Mouse (Mus musculus): ENCODE results near the gene Slc3a2. TPM values are rescaled to one million over a fixed set of nuclear protein-coding genes. Genes with fewer than 3 reads are reported as not detected.

Gene Slc3a2
- polyA plus RNA-seq, 1 experiment from 2014 or later: 135 TPM

GRCm38 (mm10) chr19:8706930-8707329 is 16.2 kb downstream of the Slc3a2 start:
- Histone ChIP-seq H3K9me3 (ENCODE audit: control insufficient read depth, low read length) (no peaks in the 10 kb centered on the region), H3K4me1 (ENCODE audit: control insufficient read depth, insufficient read depth, low read length) (peaks cover 6% of the 10 kb centered on the region), H3K4me2 (ENCODE audit: low read depth) (no peak overlapping the region), H3K36me3 (ENCODE audit: control insufficient read depth, insufficient read depth, low read length) (peaks cover 20% of the 10 kb centered on the region), H3K4me3 (ENCODE audit: low read depth, low read length) (no peak overlapping the region), H3K27ac (ENCODE audit: low read depth, low read length) (no peak overlapping the region), H3K27me3 (ENCODE audit: control insufficient read depth, insufficient read depth, low read length) (no peaks in the 10 kb centered on the region), H3K9ac (ENCODE audit: low read length) (no peak overlapping the region)
- 98% methylated on average over 7 of the region's 7 CpGs for WGBS
- ATAC-seq (ENCODE audit: insufficient read depth, low FRiP score, low TSS enrichment) (no peak), DNase-seq (ENCODE audit: low spot score) (no peak)

GRCm38 (mm10) chr19:8706132-8706667 is 17.0 kb downstream of the Slc3a2 start:
- Histone ChIP-seq H3K9ac (ENCODE audit: low read length) (no peak overlapping the region), H3K4me2 (ENCODE audit: low read depth) (no peak overlapping the region), H3K27me3 (ENCODE audit: control insufficient read depth, insufficient read depth, low read length) (no peaks in the 10 kb centered on the region), H3K4me1 (ENCODE audit: control insufficient read depth, insufficient read depth, low read length) (no peaks in the 10 kb centered on the region; the same call in 1 of the 2 replicates), H3K36me3 (ENCODE audit: control insufficient read depth, insufficient read depth, low read length) (peaks cover 18% of the 10 kb centered on the region), H3K27ac (ENCODE audit: low read depth, low read length) (no peak overlapping the region), H3K9me3 (ENCODE audit: control insufficient read depth, low read length) (no peaks in the 10 kb centered on the region), H3K4me3 (ENCODE audit: low read depth, low read length) (no peak overlapping the region)
- ATAC-seq (ENCODE audit: insufficient read depth, low FRiP score, low TSS enrichment) (no peak), DNase-seq (ENCODE audit: low spot score) (no peak)
- 84% methylated on average over 7 of the region's 7 CpGs for WGBS

- no peak overlapping the region for H3K4me3 ChIP-seq (ENCODE audit: low read depth, low read length)
- H3K4me1 ChIP-seq (ENCODE audit: control insufficient read depth, insufficient read depth, low read length): no peaks in the 10 kb centered on the region
- DNase-seq (ENCODE audit: low spot score) (no peak), ATAC-seq (ENCODE audit: insufficient read depth, low FRiP score, low TSS enrichment) (no peak)
- no peak overlapping the region for H3K9ac ChIP-seq (ENCODE audit: low read length)
- H3K27me3 ChIP-seq (ENCODE audit: control insufficient read depth, insufficient read depth, low read length): no peaks in the 10 kb centered on the region
- 82% methylated on average over 6 of the region's 6 CpGs for WGBS
- H3K27ac ChIP-seq (ENCODE audit: low read depth, low read length): no peak overlapping the region
- H3K9me3 ChIP-seq (ENCODE audit: control insufficient read depth, low read length): no peaks in the 10 kb centered on the region
- H3K36me3 ChIP-seq (ENCODE audit: control insufficient read depth, insufficient read depth, low read length): peaks cover 18% of the 10 kb centered on the region
- no peak overlapping the region for H3K4me2 ChIP-seq (ENCODE audit: low read depth)
These were observed 18.0 kb downstream of the Slc3a2 start for GRCm38 (mm10) chr19:8705026-8705708.

- H3K4me3 ChIP-seq (ENCODE audit: low read depth, low read length): no peak overlapping the region
- no peaks in the 10 kb centered on the region for H3K27me3 ChIP-seq (ENCODE audit: control insufficient read depth, insufficient read depth, low read length)
- no peak overlapping the region for H3K9ac ChIP-seq (ENCODE audit: low read length)
- H3K4me1 ChIP-seq (ENCODE audit: control insufficient read depth, insufficient read depth, low read length): no peaks in the 10 kb centered on the region
- ATAC-seq (ENCODE audit: insufficient read depth, low FRiP score, low TSS enrichment) (no peak), DNase-seq (ENCODE audit: low spot score) (no peak)
- no peak overlapping the region for H3K27ac ChIP-seq (ENCODE audit: low read depth, low read length)
- WGBS: 72% methylated on average over 3 of the region's 4 CpGs
- no peaks in the 10 kb centered on the region for H3K9me3 ChIP-seq (ENCODE audit: control insufficient read depth, low read length)
- no peak overlapping the region for H3K4me2 ChIP-seq (ENCODE audit: low read depth)
- H3K36me3 ChIP-seq (ENCODE audit: control insufficient read depth, insufficient read depth, low read length): peaks cover 11% of the 10 kb centered on the region
These were observed 19.6 kb downstream of the Slc3a2 start for GRCm38 (mm10) chr19:8703571-8703970.

- H3K4me2 ChIP-seq (ENCODE audit: low read depth): no peak overlapping the region
- no peaks in the 10 kb centered on the region for H3K27me3 ChIP-seq (ENCODE audit: control insufficient read depth, insufficient read depth, low read length)
- H3K9me3 ChIP-seq (ENCODE audit: control insufficient read depth, low read length): no peaks in the 10 kb centered on the region
- H3K4me3 ChIP-seq (ENCODE audit: low read depth, low read length): no peak overlapping the region
- no peak overlapping the region for H3K27ac ChIP-seq (ENCODE audit: low read depth, low read length)
- no peak for DNase-seq (ENCODE audit: low spot score)
- no peaks in the 10 kb centered on the region for H3K4me1 ChIP-seq (ENCODE audit: control insufficient read depth, insufficient read depth, low read length)
- ATAC-seq (ENCODE audit: insufficient read depth, low FRiP score, low TSS enrichment): no peak
- H3K9ac ChIP-seq (ENCODE audit: low read length): no peak overlapping the region
- WGBS: 68% methylated on average over 3 of the region's 3 CpGs
- H3K36me3 ChIP-seq (ENCODE audit: control insufficient read depth, insufficient read depth, low read length): peaks cover under 1% of the 10 kb centered on the region; the same call in 1 of the 2 replicates
These were observed 20.7 kb downstream of the Slc3a2 start for GRCm38 (mm10) chr19:8702458-8702857.

- ATAC-seq (ENCODE audit: insufficient read depth, low FRiP score, low TSS enrichment) (no peak), DNase-seq (ENCODE audit: low spot score) (no peak)
- no peaks in the 10 kb centered on the region for H3K4me1 ChIP-seq (ENCODE audit: control insufficient read depth, insufficient read depth, low read length)
- no peaks in the 10 kb centered on the region for H3K27me3 ChIP-seq (ENCODE audit: control insufficient read depth, insufficient read depth, low read length)
- H3K36me3 ChIP-seq (ENCODE audit: control insufficient read depth, insufficient read depth, low read length): no peaks in the 10 kb centered on the region
- 79% methylated on average over 9 of the region's 9 CpGs for WGBS
- H3K27ac ChIP-seq (ENCODE audit: low read depth, low read length): no peak overlapping the region
- no peak overlapping the region for H3K4me2 ChIP-seq (ENCODE audit: low read depth)
- H3K9me3 ChIP-seq (ENCODE audit: control insufficient read depth, low read length): no peaks in the 10 kb centered on the region
- H3K4me3 ChIP-seq (ENCODE audit: low read depth, low read length): no peak overlapping the region
- H3K9ac ChIP-seq (ENCODE audit: low read length): no peak overlapping the region
These were observed 23.5 kb downstream of the Slc3a2 start for GRCm38 (mm10) chr19:8699652-8700051.

- Histone ChIP-seq H3K4me1 (ENCODE audit: control insufficient read depth, insufficient read depth, low read length) (no peaks in the 10 kb centered on the region), H3K9me3 (ENCODE audit: control insufficient read depth, low read length) (no peaks in the 10 kb centered on the region), H3K27me3 (ENCODE audit: control insufficient read depth, insufficient read depth, low read length) (no peaks in the 10 kb centered on the region), H3K9ac (ENCODE audit: low read length) (no peak overlapping the region), H3K4me2 (ENCODE audit: low read depth) (no peak overlapping the region), H3K4me3 (ENCODE audit: low read depth, low read length) (no peak overlapping the region), H3K36me3 (ENCODE audit: control insufficient read depth, insufficient read depth, low read length) (no peaks in the 10 kb centered on the region), H3K27ac (ENCODE audit: low read depth, low read length) (no peak overlapping the region)
- ATAC-seq (ENCODE audit: insufficient read depth, low FRiP score, low TSS enrichment): no peak
- no peak for DNase-seq (ENCODE audit: low spot score)
- WGBS: 60% methylated on average over 6 of the region's 6 CpGs
These were observed 27.8 kb downstream of the Slc3a2 start for GRCm38 (mm10) chr19:8695330-8695729.

- DNase-seq (ENCODE audit: low spot score): no peak
- H3K27ac ChIP-seq (ENCODE audit: low read depth, low read length): no peak overlapping the region
- no peaks in the 10 kb centered on the region for H3K4me1 ChIP-seq (ENCODE audit: control insufficient read depth, insufficient read depth, low read length)
- H3K9ac ChIP-seq (ENCODE audit: low read length): no peak overlapping the region
- 59% methylated on average over 5 of the region's 5 CpGs for WGBS
- no peak overlapping the region for H3K4me2 ChIP-seq (ENCODE audit: low read depth)
- no peak overlapping the region for H3K4me3 ChIP-seq (ENCODE audit: low read depth, low read length)
- H3K9me3 ChIP-seq (ENCODE audit: control insufficient read depth, low read length): no peaks in the 10 kb centered on the region
- no peaks in the 10 kb centered on the region for H3K36me3 ChIP-seq (ENCODE audit: control insufficient read depth, insufficient read depth, low read length)
- no peak for ATAC-seq (ENCODE audit: insufficient read depth, low FRiP score, low TSS enrichment)
- H3K27me3 ChIP-seq (ENCODE audit: control insufficient read depth, insufficient read depth, low read length): no peaks in the 10 kb centered on the region
These were observed 30.4 kb downstream of the Slc3a2 start for GRCm38 (mm10) chr19:8692740-8693139.

GRCm38 (mm10) chr19:8691871-8692539 is 31.2 kb downstream of the Slc3a2 start:
- Histone ChIP-seq H3K9me3 (ENCODE audit: control insufficient read depth, low read length) (no peaks in the 10 kb centered on the region), H3K27me3 (ENCODE audit: control insufficient read depth, insufficient read depth, low read length) (no peaks in the 10 kb centered on the region), H3K4me3 (ENCODE audit: low read depth, low read length) (no peak overlapping the region), H3K4me1 (ENCODE audit: control insufficient read depth, insufficient read depth, low read length) (no peaks in the 10 kb centered on the region), H3K27ac (ENCODE audit: low read depth, low read length) (no peak overlapping the region), H3K9ac (ENCODE audit: low read length) (no peak overlapping the region), H3K4me2 (ENCODE audit: low read depth) (no peak overlapping the region), H3K36me3 (ENCODE audit: control insufficient read depth, insufficient read depth, low read length) (no peaks in the 10 kb centered on the region)
- ATAC-seq (ENCODE audit: insufficient read depth, low FRiP score, low TSS enrichment) (no peak), DNase-seq (ENCODE audit: low spot score) (no peak)
- 64% methylated on average over 9 of the region's 9 CpGs for WGBS
